Mouse (Mus musculus) cerebellum, adult 8-10 months (tissue): Measurements from ENCODE around the gene Cdh24.

Experiments used
- DNase-seq: peaks from one replicate; pipeline ENCODE4 v3.0.0; 2022

Cdh24 gene

GRCm38 (mm10) chr14:54641305-54641969 is at the start of gene Cdh24:
Cdh24 (minus strand) TSS chr14:54641364.
- DNase-seq = peak; percentile 85

- DNase-seq = no peak
These were observed 46.1 kb upstream of the Cdh24 start for GRCm38 (mm10) chr14:54687251-54687650.

- peak; percentile 100 for DNase-seq
These were observed 45.5 kb upstream of the Cdh24 start, which contains the start of gene Acin1 for GRCm38 (mm10) chr14:54686522-54687143. Acin1 (minus strand) TSS chr14:54686931.

- no peak for DNase-seq
These were observed 44.9 kb upstream of the Cdh24 start, which contains the start of gene 1700123O20Rik for GRCm38 (mm10) chr14:54686063-54686521. 1700123O20Rik (plus strand) TSS chr14:54686216.

- no peak for DNase-seq
These were observed 44.3 kb upstream of the Cdh24 start for GRCm38 (mm10) chr14:54685471-54685870.

- DNase-seq = no peak
These were observed 41.2 kb upstream of the Cdh24 start for GRCm38 (mm10) chr14:54682396-54682795.

- no peak for DNase-seq
These were observed 37.6 kb upstream of the Cdh24 start for GRCm38 (mm10) chr14:54678657-54679304.

- no peak for DNase-seq
These were observed 35.1 kb upstream of the Cdh24 start for GRCm38 (mm10) chr14:54676290-54676689.

GRCm38 (mm10) chr14:54674317-54674716 is 33.2 kb upstream of the Cdh24 start:
- no peak for DNase-seq

GRCm38 (mm10) chr14:54669381-54669780 is 28.2 kb upstream of the Cdh24 start:
- DNase-seq = no peak

GRCm38 (mm10) chr14:54664477-54665222 is 23.5 kb upstream of the Cdh24 start:
- DNase-seq = no peak

GRCm38 (mm10) chr14:54660009-54660408 is 18.8 kb upstream of the Cdh24 start:
- DNase-seq = no peak

- peak; percentile 79 for DNase-seq
These were observed 12.3 kb upstream of the Cdh24 start for GRCm38 (mm10) chr14:54653496-54653895.

- no peak for DNase-seq
These were observed 11.6 kb upstream of the Cdh24 start for GRCm38 (mm10) chr14:54652787-54653186.

GRCm38 (mm10) chr14:54651556-54651955 is 10.4 kb upstream of the Cdh24 start:
- no peak for DNase-seq

GRCm38 (mm10) chr14:54650621-54651454 is 9.7 kb upstream of the Cdh24 start:
- DNase-seq = peak; percentile 85

GRCm38 (mm10) chr14:54647900-54648299 is 6.7 kb upstream of the Cdh24 start:
- DNase-seq = no peak

GRCm38 (mm10) chr14:54646898-54647636 is 5.9 kb upstream of the Cdh24 start:
- no peak for DNase-seq

- no peak for DNase-seq
These were observed 5.3 kb upstream of the Cdh24 start for GRCm38 (mm10) chr14:54646455-54646854.

- no peak for DNase-seq
These were observed 3.1 kb upstream of the Cdh24 start for GRCm38 (mm10) chr14:54644294-54644693.

GRCm38 (mm10) chr14:54643011-54643410 is 1.8 kb upstream of the Cdh24 start:
- DNase-seq = no peak
